Mouse (Mus musculus) frontal cortex, postnatal 25 days (tissue): Measurements from ENCODE around the gene Phf1.

Experiments used
- DNase-seq, 2 experiments: peaks; one replicate each; pipeline ENCODE4 v3.0.0; 2022; ENCODE audit warnings: low spot score in 2 of 2

The Phf1 gene

GRCm38 (mm10) chr17:26933885-26934827 is 1.3 kb downstream of the Phf1 start:
- DNase-seq = no peak

GRCm38 (mm10) chr17:26935027-26935426 is 2.2 kb downstream of the Phf1 start:
- no peak for DNase-seq

- no peak for DNase-seq
Measured at GRCm38 (mm10) chr17:26936453-26936852, 3.6 kb downstream of the Phf1 start.

GRCm38 (mm10) chr17:26936921-26937695 is 4.3 kb downstream of the Phf1 start:
- no peak for DNase-seq

GRCm38 (mm10) chr17:26937883-26938695 is 5.2 kb downstream of the Phf1 start:
- no peak for DNase-seq

- DNase-seq = no peak
Measured at GRCm38 (mm10) chr17:26938731-26939130, 5.9 kb downstream of the Phf1 start.

- peak; percentile 99 for DNase-seq
Measured at GRCm38 (mm10) chr17:26939178-26939972, 6.5 kb downstream of the Phf1 start, which contains the start of gene Cuta. Gene Cuta (minus strand): TSS chr17:26939569.

GRCm38 (mm10) chr17:26939973-26940300 is 7.1 kb downstream of the Phf1 start:
- no peak for DNase-seq

GRCm38 (mm10) chr17:26941031-26941789 is 8.4 kb downstream of the Phf1 start, which contains the start of gene Syngap1:
Gene Syngap1 (plus strand): TSS chr17:26941253.
- DNase-seq = no peak

GRCm38 (mm10) chr17:26941841-26942570 is 9.2 kb downstream of the Phf1 start:
- DNase-seq = no peak

- no peak for DNase-seq
Measured at GRCm38 (mm10) chr17:26945824-26946495, 13.1 kb downstream of the Phf1 start.

- DNase-seq = peak in 1 of 2 experiments; percentile 63
Measured at GRCm38 (mm10) chr17:26946567-26946966, 13.7 kb downstream of the Phf1 start.

- no peak for DNase-seq
Measured at GRCm38 (mm10) chr17:26947231-26948100, 14.6 kb downstream of the Phf1 start.

GRCm38 (mm10) chr17:26948316-26949050 is 15.6 kb downstream of the Phf1 start:
- no peak for DNase-seq

- DNase-seq = no peak
Measured at GRCm38 (mm10) chr17:26949051-26949577, 16.3 kb downstream of the Phf1 start.

- no peak for DNase-seq
Measured at GRCm38 (mm10) chr17:26949866-26950265, 17.0 kb downstream of the Phf1 start.
